Mouse (Mus musculus) heart, embryonic 11.5 days (tissue): ENCODE data around the gene Inpp5e. TPM values are rescaled to one million over a fixed set of nuclear protein-coding genes. Genes with fewer than 3 reads are reported as not detected.

Experiments
- ATAC-seq: fragments of 200-750 bp; cut with Nextera tagmentation; replicated peaks from 2 replicates; pipeline ENCODE4 v1.8.0; 2017; ENCODE audit warnings: moderate library complexity; ENCODE audit not compliant: insufficient number of reproducible peaks, low FRiP score, low TSS enrichment
- H3K27ac ChIP-seq: fragments of 300-500 bp; sonication (generic); 2 replicates; pipeline ENCODE4 v1.5.1; 2014; ENCODE audit warnings: mild to moderate bottlenecking, low read depth, low read length
- H3K27me3 ChIP-seq: fragments of 300-500 bp; sonication (generic); 2 replicates; pipeline ENCODE4 v1.6.1; 2014; ENCODE audit warnings: mild to moderate bottlenecking, low read length, mixed read lengths; ENCODE audit not compliant: control insufficient read depth, insufficient read depth
- H3K36me3 ChIP-seq: fragments of 300-500 bp; sonication (generic); 2 replicates; pipeline ENCODE4 v1.6.1; 2014; ENCODE audit warnings: mild to moderate bottlenecking, low read length, moderate library complexity, mixed read lengths; ENCODE audit not compliant: control insufficient read depth, insufficient read depth
- H3K4me1 ChIP-seq: fragments of 300-500 bp; sonication (generic); 2 replicates; pipeline ENCODE4 v1.6.1; 2014; ENCODE audit warnings: low read length; ENCODE audit not compliant: control insufficient read depth, insufficient read depth
- H3K4me2 ChIP-seq: fragments of 300-500 bp; sonication (generic); 2 replicates; pipeline ENCODE4 v1.6.1; 2014; ENCODE audit warnings: mild to moderate bottlenecking, moderate library complexity
- H3K4me3 ChIP-seq: fragments of 300-500 bp; sonication (generic); 2 replicates; pipeline ENCODE4 v1.5.1; 2014; ENCODE audit warnings: low read depth, low read length
- H3K9ac ChIP-seq: fragments of 300-500 bp; sonication (generic); 2 replicates; pipeline ENCODE4 v1.6.1; 2014; ENCODE audit warnings: mild to moderate bottlenecking, low read depth, low read length, moderate library complexity
- H3K9me3 ChIP-seq: fragments of 300-500 bp; sonication (generic); replicated peaks from 2 replicates; pipeline ENCODE4 v1.6.1; 2016; ENCODE audit warnings: low read length; ENCODE audit not compliant: control insufficient read depth
- WGBS: fragments of 180-500 bp; shearing (Covaris S2); extraction: QIAGEN DNeasy Blood & Tissue Kit; methylation state at CpG from one replicate; pipeline ENCODE4 v1.1.7; 2014; ENCODE audit not compliant: insufficient replicate concordance; 5-methylcytosine and 5-hydroxymethylcytosine counted together
- polyA plus RNA-seq: library from polyadenylated mRNA; unstranded; fragments of >200 nt; fragmentation: Nextera tagmentation; extraction: Ambion mirVana; gene quantifications from 2 replicates; pipeline ENCODE4 v1.2.1, GENCODE M21; 2014

The Inpp5e gene
- polyA plus RNA-seq, 1 experiment from 2014 or later, result 14.2 TPM

DNA sequence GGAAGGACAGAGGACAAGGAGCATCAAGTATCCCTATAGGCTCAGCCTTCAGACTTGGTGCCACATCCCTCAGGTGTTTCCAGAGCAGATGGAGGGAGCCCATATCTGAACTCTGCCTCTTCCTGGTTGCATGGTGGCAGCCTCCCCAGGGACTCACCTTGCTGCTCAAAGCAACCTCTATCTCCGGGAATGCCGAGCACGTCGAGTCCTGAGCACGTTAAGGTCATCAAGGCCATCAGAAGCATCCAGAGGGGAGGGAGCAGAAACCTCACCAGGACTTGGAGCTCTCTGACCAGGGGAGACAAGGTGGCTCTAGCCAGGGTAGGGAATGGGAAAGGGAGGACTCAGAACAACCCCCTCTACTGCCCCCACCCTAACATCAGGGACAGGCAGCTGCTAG is 45.5 kb downstream of the Inpp5e start:
- Histone ChIP-seq H3K4me3 (no peak overlapping the region), H3K9ac (no peak overlapping the region), H3K4me1 (peaks cover 4% of the 10 kb centered on the region; the same call in 1 of the 2 replicates), H3K36me3 (peaks cover 17% of the 10 kb centered on the region), H3K9me3 (no peaks in the 10 kb centered on the region), H3K4me2 (no peak overlapping the region), H3K27ac (no peak overlapping the region), H3K27me3 (no peaks in the 10 kb centered on the region)
- no peak for ATAC-seq
- whole genome bisulfite sequencing, result 66% methylated on average over 5 of the region's 5 CpGs

DNA sequence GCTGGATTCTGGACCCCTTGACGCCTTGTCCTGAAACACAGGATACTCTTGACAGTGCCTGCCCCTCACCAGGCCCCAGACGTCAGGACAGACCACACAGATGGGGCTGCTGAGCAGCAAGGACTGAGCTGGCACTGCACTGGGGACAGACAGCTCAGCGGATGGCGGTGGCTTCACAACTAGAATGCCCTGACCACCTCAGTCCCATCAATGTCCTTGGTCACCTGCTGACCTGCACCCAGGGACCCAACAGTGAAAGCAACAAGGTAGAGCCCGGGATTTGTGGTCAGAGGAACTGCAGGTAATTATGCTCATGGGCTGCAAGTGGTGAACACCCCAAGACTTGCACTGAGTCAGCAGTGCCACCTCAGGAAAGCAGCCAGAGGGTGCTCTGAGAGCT is 46.0 kb downstream of the Inpp5e start:
- no peak overlapping the region for H3K4me2 ChIP-seq
- no peak for ATAC-seq
- no peak overlapping the region for H3K27ac ChIP-seq
- WGBS, result 73% methylated on average over 5 of the region's 5 CpGs
- no peak overlapping the region for H3K9ac ChIP-seq
- no peak overlapping the region for H3K4me3 ChIP-seq
- H3K27me3 ChIP-seq, result no peaks in the 10 kb centered on the region
- no peaks in the 10 kb centered on the region for H3K9me3 ChIP-seq
- H3K4me1 ChIP-seq, result peaks cover 4% of the 10 kb centered on the region; the same call in 1 of the 2 replicates
- peaks cover 17% of the 10 kb centered on the region for H3K36me3 ChIP-seq

DNA sequence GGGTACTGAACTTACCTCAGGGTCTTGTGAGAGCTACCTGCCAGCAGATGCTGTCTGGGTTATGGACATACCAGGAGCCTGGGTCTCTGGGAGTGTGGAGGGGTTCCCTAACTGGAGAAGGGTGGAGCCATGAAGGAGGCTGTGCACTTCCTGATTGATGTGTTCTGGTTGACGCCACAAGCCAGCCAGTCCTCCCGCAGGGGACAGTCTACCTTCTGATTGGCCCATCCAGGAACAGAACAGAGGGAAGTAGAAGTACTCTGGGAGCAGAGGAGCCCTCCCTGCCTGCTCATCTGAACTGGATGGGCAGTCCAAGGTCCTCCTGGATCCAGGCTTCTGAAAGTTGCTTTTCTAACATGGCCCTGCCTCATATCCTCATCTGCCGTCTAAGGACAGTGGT is 48.2 kb downstream of the Inpp5e start, which contains the start of gene Card9:
Card9 (minus strand) TSS at position 147 of the 400 bp plus-strand sequence.
- 44% methylated on average over 3 of the region's 3 CpGs for WGBS
- no peak for ATAC-seq
- Histone ChIP-seq H3K4me2 (no peak within 1 kb of the TSS), H3K9ac (no peak within 1 kb of the TSS), H3K4me1 (peaks cover 4% of the 10 kb centered on the region; the same call in 1 of the 2 replicates), H3K36me3 (peaks cover 3% of the 10 kb centered on the region; the same call in 1 of the 2 replicates), H3K27ac (no peak within 1 kb of the TSS), H3K9me3 (no peaks in the 10 kb centered on the region), H3K4me3 (no peak within 1 kb of the TSS), H3K27me3 (no peaks in the 10 kb centered on the region)

DNA sequence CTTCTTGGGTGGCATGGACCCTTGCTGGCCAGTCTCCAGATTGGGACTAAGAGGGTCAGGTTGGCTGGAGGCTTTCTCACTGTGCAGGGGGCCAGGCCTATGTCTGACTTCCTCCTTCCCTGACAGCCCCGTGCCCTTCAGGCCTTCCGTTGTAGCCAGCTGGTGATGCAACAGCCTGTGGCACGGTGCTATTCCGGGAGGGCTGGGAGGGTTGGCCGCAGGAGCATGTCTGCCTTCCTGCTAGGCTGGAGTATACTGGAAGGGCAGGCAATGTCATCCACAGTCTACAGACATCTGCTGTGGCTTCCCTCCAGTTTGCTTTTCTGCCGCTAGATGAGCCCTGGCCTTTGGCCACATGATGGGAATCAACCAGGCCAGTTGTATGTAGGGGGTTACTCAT is 49.0 kb downstream of the Inpp5e start:
- Histone ChIP-seq H3K27ac (no peak overlapping the region), H3K4me3 (no peak overlapping the region), H3K36me3 (no peaks in the 10 kb centered on the region), H3K4me2 (no peak overlapping the region), H3K9ac (no peak overlapping the region), H3K9me3 (no peaks in the 10 kb centered on the region), H3K27me3 (no peaks in the 10 kb centered on the region), H3K4me1 (peaks cover 4% of the 10 kb centered on the region; the same call in 1 of the 2 replicates)
- WGBS, result 63% methylated on average over 6 of the region's 6 CpGs
- ATAC-seq, result no peak

DNA sequence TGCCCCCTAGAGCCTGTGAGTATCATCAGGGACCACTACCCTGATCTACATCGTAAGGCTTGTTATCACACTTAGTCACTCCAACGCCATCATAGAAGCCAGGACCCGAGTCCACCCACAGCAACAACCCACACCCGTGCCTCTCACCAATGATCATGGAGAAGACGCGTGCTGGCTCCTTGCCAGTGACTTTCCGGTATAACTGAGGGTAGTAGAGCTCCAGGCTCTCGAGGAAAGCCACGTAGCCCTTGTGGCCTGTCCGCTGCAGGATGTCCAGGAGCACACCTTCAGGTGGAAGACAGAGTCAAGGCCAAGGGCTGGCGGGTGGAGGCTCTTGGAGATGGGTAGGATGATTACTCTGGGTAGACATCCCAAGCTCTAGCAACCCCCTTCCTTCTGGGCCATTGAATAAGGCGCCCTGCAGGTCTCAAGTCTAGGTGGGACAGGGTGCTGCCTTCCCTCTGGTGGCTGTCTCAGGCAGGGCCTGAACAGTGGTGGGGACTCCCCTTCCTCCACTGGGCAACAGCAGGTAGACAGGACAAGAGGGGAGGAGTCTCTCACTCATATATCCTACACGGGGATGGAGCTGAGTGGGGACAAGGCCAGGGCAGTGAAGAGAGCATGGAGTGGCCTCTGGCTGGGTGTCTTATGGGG is 50.2 kb downstream of the Inpp5e start:
- no peaks in the 10 kb centered on the region for H3K27me3 ChIP-seq
- H3K9ac ChIP-seq, result no peak overlapping the region
- WGBS, result 78% methylated on average over 13 of the region's 13 CpGs
- H3K9me3 ChIP-seq, result no peaks in the 10 kb centered on the region
- H3K4me2 ChIP-seq, result no peak overlapping the region
- no peak overlapping the region for H3K4me3 ChIP-seq
- ATAC-seq, result 0 out of 2 replicates have a peak, but pooled peaks have one; percentile 24
- no peaks in the 10 kb centered on the region for H3K36me3 ChIP-seq
- no peak overlapping the region for H3K27ac ChIP-seq
- no peaks in the 10 kb centered on the region for H3K4me1 ChIP-seq

DNA sequence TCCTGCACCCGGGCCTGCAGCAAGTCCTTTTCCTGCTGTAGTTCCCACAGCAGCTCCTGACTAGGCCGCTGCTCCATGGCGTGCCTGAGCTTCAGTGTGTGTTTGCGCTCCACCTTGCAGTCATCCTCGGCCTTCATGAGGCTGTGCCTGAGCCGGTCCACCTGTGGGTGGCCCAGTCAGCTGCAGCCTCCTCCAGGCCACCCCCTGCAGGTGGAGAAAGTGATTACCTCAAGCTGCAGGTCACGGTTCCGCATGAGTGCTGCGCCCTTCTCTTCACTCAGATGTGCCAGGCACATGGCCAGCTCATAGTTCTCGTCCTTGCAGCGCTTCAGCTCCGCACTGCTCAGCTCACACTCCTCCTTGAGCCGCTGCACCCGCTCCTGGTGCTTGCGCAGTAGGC is 51.5 kb downstream of the Inpp5e start:
- ATAC-seq, result no peak
- 54% methylated on average over 15 of the region's 15 CpGs for WGBS
- Histone ChIP-seq H3K4me2 (no peak overlapping the region), H3K4me1 (peaks cover 5% of the 10 kb centered on the region; the same call in 1 of the 2 replicates), H3K27me3 (no peaks in the 10 kb centered on the region), H3K9ac (no peak overlapping the region; the same call in 1 of the 2 replicates), H3K4me3 (no peak overlapping the region), H3K36me3 (no peaks in the 10 kb centered on the region), H3K27ac (no peak overlapping the region), H3K9me3 (no peaks in the 10 kb centered on the region)

DNA sequence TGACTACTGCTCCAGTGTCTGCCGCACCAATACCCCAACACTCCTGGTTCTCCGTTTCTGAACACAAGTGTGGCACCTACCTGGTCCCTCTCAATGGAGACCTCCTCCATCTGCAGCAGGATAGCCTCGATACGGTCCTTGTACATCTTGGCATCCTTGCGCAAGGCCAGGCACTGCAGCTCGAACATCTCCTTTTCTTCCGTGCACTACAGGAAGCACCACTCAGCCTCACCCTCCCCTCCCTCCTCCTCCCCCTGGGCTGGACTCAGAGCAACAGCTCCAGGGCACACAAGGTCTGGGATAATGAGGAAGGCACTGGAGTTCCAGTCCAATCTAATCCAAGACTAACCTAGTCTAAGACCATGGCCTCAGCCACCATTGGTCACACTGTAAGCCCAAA is 52.3 kb downstream of the Inpp5e start:
- no peak overlapping the region for H3K27ac ChIP-seq
- H3K4me1 ChIP-seq, result peaks cover 6% of the 10 kb centered on the region; the same call in 1 of the 2 replicates
- H3K27me3 ChIP-seq, result no peaks in the 10 kb centered on the region
- no peaks in the 10 kb centered on the region for H3K9me3 ChIP-seq
- no peak overlapping the region for H3K4me3 ChIP-seq
- no peak overlapping the region for H3K4me2 ChIP-seq
- ATAC-seq, result no peak
- peak overlapping the region; percentile 35; the same call in 1 of the 2 replicates for H3K9ac ChIP-seq
- H3K36me3 ChIP-seq, result no peaks in the 10 kb centered on the region
- 69% methylated on average over 7 of the region's 7 CpGs for WGBS

DNA sequence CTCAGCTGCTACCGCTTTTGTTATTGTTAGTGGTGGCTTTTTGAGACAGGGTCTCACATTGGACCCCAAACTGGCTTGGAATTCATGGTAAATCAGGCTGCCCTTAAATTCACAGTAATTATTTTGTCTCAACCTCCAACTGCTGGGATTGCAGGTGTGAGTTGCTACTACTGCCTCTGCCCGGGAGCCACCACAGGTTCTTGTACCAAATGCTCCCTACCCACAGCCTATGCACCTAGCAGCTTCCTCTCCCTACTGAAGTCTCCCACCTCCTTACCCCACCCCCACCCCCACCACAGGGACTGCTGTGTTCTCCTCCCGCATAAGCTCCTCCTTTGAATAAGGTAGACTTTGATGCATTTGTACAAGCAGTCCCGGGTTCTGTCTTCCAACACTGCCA is 52.8 kb downstream of the Inpp5e start:
- ATAC-seq, result no peak
- WGBS, result 72% methylated on average over 4 of the region's 4 CpGs
- H3K36me3 ChIP-seq, result no peaks in the 10 kb centered on the region

DNA sequence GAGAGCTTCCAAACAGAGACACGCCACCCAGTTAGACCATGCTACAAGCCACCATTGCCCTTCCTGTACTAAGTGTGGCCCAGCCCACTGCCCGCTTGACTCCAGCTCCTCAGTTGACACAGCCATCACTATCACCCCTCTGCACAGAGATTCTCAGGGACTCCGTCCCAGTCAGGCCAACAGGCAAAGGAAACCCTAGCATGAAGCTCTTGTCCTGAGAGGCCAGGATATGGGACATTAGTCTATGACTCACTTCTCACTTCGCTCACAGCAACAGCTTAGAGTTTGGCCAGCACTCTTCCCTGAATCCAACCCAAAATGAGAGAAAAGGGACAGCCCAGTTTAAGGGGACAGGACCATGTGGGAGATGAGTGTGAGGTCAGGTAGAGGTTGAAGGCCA is 54.6 kb downstream of the Inpp5e start:
- Histone ChIP-seq H3K27me3 (no peaks in the 10 kb centered on the region), H3K9ac (no peak overlapping the region), H3K4me2 (no peak overlapping the region), H3K4me1 (peaks cover 17% of the 10 kb centered on the region), H3K9me3 (no peaks in the 10 kb centered on the region), H3K4me3 (no peak overlapping the region), H3K27ac (no peak overlapping the region), H3K36me3 (peaks cover 3% of the 10 kb centered on the region; the same call in 1 of the 2 replicates)
- no peak for ATAC-seq
- WGBS, result 82% methylated on average over 4 of the region's 4 CpGs

More for the DNA sequence above, 52.8 kb downstream of the Inpp5e start:
- Histone ChIP-seq H3K9ac (no peak overlapping the region), H3K27me3 (no peaks in the 10 kb centered on the region), H3K4me1 (peaks cover 7% of the 10 kb centered on the region), H3K4me2 (no peak overlapping the region), H3K4me3 (no peak overlapping the region), H3K9me3 (no peaks in the 10 kb centered on the region), H3K27ac (no peak overlapping the region)
